Mouse (Mus musculus): ENCODE results near the gene Col19a1.

The Col19a1 gene

GRCm38 (mm10) chr1:24461305-24461887 is 125.9 kb downstream of the Col19a1 start:
- in situ Hi-C loops (cut with MboI, MseI): no loop called here

DNA sequence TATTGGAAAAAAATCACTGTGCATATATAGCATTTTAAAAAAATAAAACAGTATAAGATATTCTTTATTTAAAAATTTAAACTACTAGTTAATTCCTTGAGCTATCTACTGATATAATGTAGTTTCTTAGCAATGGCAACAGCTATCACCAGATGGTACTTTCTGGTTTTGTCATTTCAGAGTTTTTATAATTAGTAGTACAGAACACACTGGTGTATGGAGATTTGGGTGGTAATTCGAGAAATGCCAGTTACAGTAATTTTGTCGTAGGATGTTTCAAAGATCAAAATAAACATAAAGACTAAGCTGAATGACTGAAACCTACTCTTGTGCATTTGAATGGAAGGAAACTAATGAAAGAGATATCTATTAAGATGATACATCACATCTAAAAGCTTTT is 129.3 kb downstream of the Col19a1 start:
- in situ Hi-C loops (cut with MboI, MseI): no loop called here

DNA sequence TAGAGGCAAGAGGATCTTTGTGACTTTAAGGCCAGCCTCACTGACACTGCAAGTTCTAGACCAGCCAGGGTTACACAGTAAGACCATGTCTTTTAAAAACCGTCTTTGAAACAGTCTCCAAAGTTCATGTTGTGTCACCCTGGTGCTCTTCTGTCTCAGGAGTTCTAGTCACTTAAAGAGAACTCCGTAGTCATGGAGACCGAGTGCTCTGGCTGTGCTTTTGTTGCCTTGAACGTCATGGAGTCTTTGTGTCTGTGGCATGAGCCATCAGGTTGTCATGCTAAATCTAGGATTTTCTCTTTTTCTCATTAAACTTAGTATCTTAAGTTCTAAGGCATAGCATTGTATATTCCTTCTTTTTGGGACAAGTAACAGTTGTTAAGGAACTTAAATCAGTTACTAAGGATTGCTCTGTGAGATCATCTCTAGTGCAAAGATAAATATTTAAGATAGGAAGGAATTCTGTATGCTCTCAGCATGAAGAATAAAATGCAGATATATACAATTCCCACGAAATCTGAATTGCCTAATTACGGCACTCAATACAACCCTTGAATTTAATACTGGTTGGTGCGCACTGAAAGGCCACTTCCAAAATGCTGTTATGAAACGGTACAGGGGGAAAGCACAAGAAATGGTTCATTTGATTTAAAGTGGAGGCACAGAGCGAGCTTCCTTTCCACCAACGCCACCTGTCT is 134.6 kb downstream of the Col19a1 start:
- in situ Hi-C loops (cut with MboI, MseI): no loop called here

DNA sequence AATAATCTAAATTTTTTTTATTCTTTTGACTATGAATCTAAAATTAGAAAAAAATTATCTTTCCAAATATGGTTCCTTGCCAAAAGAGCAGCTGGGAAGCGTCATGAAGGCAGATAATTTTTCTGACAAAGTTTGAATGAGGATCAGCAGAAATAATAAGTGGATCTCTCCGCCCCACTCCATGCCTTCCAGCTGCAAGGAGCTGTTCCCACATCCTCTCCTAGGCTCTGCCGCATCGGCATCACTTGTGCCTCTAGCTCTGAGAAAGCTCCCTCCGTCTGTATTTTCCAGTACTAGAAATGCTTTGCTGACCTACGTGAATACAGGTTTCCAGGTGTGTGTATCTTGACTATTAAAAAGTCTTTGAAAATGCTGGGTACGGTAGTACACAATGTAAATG is 135.1 kb downstream of the Col19a1 start:
- in situ Hi-C loops (cut with MboI, MseI): no loop called here

DNA sequence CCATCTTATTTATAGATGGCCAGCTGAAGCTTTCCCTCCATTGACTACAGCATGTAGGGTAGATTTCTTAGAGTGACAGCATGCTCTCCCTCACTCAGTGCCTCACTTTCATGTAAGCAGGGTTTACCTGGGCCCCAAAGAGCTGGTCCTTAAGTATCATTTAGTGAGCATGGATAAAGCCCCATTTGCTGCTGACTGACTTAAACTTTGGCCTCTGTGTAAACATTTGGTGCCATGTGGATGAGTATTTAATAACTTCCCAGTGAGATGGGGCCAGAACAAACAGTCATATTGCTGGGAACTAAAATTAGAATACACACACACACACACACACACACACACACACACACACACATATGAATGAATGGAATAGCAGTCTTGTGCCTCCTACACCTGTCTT is 149.8 kb downstream of the Col19a1 start:
- in situ Hi-C loops (cut with MboI, MseI): no loop called here

GRCm38 (mm10) chr1:24428306-24428705 is 159.0 kb downstream of the Col19a1 start:
- in situ Hi-C loops (cut with MboI, MseI): no loop called here

GRCm38 (mm10) chr1:24378125-24378821 is 209.0 kb downstream of the Col19a1 start:
- in situ Hi-C loops (cut with MboI, MseI): no loop called here

DNA sequence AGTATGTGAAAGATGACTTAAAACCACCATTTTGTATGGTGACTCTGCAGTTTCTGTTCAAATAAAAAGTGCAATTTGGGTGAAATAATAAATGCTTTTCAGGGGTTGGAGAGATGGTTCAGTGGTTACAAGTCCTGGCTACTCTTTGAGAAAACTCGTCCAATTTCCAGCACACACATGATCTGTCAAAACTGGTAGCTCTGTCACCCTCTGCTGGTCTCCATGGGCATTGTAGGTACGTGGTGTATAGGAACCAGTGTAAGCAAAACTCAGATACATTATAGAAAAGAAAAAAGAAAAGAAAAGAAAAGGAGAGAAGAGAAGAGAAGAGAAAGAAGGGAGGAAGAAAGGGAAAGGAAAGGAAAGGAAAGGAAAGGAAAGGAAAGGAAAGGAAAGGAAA is 212.4 kb downstream of the Col19a1 start:
- in situ Hi-C loops (cut with MboI, MseI): no loop called here

GRCm38 (mm10) chr1:24373671-24374070 is 213.6 kb downstream of the Col19a1 start:
- in situ Hi-C loops (cut with MboI, MseI): no loop called here

DNA sequence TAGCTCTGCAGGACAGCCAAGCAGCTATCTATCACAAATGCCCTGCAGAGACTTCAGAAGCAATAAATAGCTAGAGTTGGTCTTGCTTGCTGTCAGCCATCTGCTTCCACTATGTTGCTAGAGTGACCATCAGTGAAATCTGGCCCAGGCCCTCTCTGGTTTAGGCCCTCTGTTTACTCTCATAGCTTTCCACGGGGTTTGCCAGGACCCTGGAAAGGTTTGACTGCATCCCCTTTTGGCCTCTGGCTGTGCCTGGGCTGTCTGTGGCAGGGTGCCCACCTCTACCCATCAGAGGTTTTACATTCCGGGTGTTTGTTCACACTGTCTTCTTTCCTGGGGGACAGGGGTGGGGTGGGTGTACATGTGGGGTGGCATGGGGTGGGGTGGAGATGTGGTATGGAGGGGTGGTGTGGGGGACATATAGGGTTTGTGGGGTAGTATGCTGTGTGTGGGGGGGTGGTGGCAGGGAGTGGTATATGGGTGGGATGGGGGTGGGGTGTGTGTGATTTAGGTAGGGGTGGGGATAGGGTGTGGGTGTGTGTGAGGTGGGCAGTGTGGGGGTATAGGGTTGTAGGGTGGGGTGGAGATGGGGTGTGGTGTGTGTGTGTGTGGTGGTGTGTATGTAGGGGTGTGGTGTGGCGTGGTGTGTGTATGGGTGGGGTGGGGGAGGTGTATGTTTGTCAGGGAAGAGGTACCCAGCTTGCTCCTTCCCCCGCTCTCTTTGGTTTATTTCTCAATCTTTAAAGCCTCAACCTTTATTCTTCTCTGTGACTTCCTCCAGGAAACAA is 214.6 kb downstream of the Col19a1 start:
- in situ Hi-C loops (cut with MboI, MseI): no loop called here

- in situ Hi-C loops (cut with MboI, MseI): no loop called here
These were observed 219.4 kb downstream of the Col19a1 start for GRCm38 (mm10) chr1:24367570-24368517.

DNA sequence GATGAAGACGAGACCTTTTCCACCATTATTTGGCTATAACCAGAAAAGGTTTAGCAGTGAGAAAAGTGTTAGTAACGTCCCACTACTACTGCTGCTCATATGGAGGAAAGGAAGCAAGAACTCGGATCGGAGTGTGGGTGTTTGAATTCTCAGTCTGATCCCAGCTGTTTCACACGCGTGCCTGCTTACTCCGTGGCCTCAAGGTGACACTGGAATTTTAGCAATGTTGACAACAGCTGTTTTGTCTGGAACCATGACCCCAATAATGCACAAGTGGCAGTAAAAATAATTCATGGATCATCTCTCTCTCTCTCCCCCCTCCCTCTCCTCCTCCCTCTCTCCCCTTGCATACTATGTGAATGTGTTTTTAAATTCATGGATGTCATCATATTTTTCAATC is 222.5 kb downstream of the Col19a1 start:
- in situ Hi-C loops (cut with MboI, MseI): no loop called here

GRCm38 (mm10) chr1:24361990-24362635 is 225.2 kb downstream of the Col19a1 start:
- in situ Hi-C loops (cut with MboI, MseI): no loop called here

- in situ Hi-C loops (cut with MboI, MseI): loop anchor here (10.0 kb wide), 1 partner anchor 1265 kb away; no protein-coding TSS in a partner anchor
These were observed 237.6 kb downstream of the Col19a1 start for GRCm38 (mm10) chr1:24349462-24350217.

GRCm38 (mm10) chr1:24347621-24348160 is 239.6 kb downstream of the Col19a1 start:
- in situ Hi-C loops (cut with MboI, MseI): no loop called here

DNA sequence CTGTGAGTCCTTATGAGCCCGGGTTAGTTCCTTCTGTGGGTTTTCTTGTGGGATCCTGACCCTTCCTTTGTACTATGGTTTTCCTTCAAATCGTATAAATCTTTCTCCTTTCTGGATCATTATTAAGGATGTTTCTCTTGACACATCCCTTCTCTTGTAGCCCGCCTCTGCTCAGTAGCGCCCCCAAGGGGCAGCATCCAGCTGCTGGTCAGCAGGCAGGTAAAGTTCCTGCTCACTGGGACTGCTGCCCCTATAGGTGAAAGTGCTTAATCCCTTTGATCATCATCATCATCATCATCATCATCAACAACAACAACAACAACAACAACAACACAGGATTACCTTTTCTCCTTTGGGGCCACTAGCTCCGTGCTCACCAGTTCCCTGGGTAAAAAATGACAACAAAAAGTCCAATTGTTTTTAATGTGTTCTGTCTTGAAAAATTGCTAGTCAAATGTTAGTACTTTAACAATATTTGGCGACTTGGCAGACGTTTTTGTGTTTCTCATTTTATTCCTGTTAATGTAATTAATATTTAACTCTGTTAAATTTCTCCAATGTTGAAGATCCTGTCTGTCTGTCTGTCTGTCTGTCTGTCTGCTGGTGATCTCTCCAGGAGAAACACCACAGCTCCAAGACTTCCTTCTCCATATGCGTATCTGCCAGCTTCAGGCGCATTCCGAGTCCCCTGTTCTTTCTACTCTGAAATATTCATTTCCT is 249.6 kb downstream of the Col19a1 start:
- in situ Hi-C loops (cut with MboI, MseI): no loop called here

GRCm38 (mm10) chr1:24336051-24336450 is 251.2 kb downstream of the Col19a1 start:
- in situ Hi-C loops (cut with MboI, MseI): no loop called here

DNA sequence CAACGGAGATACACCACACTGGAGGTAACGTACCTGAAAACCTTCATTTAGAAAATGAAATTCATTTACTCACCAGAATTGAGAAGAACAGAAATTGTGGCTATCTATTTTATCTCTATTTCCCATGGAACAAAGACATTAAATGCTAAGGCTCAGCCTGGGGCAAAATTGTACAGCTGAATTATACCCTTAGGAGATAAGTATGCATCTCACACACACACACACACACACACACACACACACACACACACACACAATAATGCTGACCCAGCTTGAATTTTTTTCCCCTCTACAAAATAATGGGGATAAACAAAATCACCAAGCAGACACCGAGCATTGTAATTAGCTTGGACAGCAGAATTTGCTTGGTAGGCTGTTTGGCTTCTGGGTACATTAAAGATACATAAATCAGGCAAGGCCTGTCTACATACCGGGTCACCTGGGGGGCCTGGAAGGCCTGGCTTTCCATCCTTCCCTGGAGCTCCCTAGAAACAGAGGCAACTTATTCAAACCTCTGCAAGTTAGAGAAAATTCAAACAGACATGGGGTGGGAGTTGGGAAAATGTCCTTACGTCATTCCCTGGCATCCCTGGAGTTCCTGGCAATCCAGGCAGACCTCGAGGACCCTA is 270.2 kb downstream of the Col19a1 start:
- in situ Hi-C loops (cut with MboI, MseI): no loop called here

Measured in T-helper 2 cell (primary cell).